Mouse (Mus musculus) embryo, embryonic 11.5 days (tissue): ENCODE measurements around the gene Chst15.

ENCODE experiments used
- DNase-seq: peaks from one replicate; pipeline ENCODE4 v3.0.0-alpha.2; 2012; ENCODE audit warnings: low read depth, low spot score

Chst15 gene

DNA sequence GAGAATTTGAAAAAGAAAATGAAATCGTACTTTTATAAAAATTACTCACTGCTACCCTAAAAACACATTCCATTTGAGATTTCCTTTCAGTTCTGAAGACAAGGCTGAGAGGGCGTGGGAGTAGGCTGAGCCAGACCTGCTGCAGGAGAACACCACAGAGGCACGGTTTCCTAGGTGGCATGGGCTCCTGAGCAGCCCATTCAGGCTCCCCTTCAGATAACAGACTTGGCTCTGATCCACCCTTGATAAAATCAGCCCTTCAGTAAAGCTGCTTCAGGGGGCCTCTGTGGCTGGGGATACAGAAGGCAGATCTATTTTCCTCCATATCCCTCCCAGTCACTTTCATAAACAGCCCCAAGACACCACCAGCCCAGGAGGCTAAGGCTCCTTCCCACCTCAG lies 19.8 kb upstream of the Chst15 start:
- DNase-seq: no peak

DNA sequence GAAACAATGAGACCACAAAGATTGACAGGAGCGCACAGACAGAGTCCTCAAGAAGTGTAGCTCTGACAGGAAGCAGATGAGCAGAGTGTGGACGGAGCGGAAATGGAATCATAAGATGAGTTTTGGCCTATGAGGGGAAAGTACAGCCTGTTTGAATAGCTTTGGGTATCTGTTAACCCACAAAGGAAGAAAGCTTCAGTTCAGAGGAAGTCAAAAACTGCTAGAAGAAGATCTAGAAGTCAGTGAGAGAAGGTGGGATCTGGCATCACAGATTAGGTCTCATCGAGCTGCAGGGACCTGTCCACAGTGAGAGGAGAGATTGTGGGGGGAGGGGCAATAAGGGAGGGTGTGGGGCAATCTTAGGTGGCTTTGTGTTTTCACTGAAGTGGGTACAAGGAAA lies 18.3 kb upstream of the Chst15 start:
- no peak for DNase-seq

DNA sequence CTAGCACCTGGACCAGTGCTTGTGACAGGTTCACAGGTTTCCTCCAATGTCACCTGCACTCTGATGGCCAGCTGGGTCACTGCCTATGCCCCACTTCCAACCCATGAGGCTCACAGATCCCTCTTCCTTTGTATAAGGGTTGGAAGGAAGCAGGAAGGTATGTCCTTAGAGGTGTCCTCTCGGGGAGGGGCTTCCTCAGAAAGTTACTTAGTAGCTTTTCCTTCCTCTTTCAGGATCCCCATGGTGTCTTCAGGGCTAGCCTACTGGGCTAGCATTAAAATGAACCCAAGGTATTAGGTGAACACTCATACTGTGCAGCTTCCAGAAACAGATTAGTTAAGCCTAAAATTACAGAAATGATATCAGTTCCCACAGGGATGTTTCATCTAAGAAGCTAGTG lies 16.1 kb upstream of the Chst15 start:
- DNase-seq: no peak

DNA sequence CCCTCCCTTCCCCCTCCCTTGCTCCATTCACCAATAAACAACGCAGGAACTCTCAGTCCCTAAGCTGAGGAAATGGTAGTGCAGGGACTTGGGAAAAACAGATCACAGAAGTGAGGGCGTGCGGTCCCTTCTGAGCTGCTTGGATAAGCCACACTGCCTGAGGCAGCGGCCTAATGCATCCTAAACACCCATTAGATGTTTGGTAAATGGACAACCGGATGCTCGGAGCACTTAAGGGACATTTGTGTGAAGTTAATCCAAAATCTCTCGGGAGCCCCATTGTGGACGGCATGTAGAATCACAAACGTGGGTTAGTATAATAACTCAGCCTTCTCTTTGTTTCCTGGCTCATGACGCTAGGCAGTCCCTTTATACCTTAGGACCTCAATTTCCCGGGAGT lies 15.1 kb upstream of the Chst15 start:
- DNase-seq: no peak

DNA sequence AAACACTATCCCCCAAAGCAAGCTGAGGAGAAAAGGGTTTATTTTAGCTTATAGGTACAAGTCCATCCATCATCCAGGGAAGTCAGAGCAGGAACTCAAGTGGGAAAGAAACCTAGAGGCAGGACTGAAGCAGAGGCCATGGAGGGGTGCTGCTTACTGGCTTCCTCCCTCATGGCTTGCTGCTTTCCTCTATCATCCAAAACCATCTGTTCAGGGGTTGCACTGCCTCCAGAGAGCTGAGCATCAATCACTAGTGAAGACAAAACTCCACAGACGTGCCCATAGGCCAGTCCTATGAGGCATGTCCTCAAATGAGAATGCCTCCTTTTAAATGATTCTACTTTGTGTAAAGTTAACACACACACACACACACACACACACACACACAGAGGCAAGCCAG lies 13.2 kb upstream of the Chst15 start:
- DNase-seq: no peak

DNA sequence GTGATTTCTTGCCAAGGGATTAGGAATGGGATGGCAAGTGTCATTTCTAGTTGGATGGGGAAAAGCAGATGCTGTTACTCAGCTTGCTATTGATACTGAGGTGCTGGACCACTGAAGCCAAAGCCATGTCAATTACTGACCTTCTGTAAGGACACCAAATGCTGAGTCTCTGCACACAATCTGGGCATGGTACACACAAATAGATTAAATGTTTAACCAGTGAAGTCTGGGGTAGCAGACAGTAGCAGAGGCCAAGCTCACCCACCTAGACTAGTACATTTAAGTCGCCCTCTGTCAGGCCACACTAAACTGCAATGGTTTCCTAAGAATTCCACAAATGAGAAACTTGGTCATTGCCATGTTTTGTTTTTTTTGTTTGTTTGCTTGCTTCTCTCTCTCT lies 11.6 kb upstream of the Chst15 start:
- no peak for DNase-seq

DNA sequence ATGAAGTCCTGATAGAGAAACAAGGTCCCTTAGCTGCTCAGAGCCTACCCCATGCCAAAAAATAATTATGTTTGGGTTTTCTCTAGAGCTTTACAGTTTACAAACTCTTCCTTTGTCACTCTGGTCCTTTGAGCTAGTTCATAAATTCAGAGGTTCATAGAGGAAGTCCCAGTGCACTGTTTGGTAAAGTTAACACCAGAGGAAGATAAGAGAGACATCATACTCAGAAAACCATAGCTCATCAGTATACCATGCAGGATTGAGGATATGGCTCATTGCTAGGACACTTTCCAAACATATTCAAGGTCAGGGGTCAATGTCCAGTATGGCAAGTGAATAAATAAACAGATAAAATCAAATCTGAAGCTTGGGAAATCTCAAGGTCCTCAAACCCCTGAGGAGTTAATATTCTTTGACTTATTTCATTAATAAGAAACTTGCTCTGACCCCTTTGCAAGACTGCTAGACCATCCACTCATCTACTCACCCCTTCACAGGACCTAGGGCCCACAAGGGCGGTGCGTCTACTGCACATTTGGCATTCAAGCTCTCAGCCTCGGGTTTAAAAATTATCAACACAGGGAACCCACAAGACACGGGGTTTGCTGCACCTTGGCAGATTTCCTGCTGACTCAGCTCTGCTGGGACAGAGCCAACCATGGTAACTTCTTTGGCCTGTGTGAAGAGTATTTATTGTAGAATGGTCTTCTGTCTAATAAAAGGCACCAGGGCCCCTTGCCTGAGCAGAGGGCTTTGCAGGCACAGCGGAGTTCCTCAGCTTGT lies 8.7 kb upstream of the Chst15 start:
- no peak for DNase-seq

DNA sequence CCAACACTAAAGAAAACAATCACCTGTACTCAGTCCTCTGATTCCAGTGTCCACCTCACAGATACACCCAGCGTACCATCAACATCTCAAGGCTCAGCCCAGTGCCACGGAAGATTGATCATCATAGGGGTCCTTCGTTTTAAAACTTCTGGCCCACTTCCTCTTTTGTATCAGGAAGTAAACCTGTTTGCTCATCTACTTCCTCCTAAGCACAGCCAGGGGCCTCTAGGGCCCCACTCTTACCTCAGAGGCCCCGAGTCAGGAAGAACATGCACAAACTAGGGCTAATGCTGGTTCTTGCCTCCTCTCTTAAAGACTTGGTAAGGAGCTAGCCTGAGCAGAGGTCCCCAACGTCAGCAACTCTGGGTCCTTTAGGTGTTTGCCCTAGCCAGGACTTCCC lies 6.4 kb upstream of the Chst15 start:
- DNase-seq: no peak

DNA sequence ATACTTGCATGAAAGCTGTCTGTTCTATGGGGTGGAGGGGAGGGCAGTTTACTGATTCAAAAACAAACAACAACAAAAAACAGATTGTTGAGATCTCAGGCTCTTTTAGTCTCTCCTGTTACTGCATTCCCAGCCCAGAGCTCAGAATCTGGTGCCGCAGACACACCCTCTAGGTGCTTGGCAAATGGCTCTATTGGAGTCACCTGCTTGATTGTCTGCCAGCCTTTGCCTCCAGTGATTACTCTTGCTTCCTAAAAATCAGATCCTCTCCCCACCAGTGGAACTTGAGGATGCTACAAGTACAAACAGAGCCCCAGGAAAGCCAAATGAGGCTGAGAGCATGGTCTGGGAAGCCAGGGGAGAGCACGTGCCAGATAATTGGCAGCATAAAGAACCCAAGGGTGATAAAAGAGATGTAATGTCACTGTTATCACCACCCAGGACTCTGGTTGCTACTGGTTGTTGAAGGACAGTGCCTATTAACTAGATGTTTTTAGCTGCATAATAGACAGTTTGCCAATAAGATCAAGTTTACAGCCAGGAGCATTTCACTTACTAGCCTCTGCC lies 4.4 kb upstream of the Chst15 start:
- DNase-seq: no peak

DNA sequence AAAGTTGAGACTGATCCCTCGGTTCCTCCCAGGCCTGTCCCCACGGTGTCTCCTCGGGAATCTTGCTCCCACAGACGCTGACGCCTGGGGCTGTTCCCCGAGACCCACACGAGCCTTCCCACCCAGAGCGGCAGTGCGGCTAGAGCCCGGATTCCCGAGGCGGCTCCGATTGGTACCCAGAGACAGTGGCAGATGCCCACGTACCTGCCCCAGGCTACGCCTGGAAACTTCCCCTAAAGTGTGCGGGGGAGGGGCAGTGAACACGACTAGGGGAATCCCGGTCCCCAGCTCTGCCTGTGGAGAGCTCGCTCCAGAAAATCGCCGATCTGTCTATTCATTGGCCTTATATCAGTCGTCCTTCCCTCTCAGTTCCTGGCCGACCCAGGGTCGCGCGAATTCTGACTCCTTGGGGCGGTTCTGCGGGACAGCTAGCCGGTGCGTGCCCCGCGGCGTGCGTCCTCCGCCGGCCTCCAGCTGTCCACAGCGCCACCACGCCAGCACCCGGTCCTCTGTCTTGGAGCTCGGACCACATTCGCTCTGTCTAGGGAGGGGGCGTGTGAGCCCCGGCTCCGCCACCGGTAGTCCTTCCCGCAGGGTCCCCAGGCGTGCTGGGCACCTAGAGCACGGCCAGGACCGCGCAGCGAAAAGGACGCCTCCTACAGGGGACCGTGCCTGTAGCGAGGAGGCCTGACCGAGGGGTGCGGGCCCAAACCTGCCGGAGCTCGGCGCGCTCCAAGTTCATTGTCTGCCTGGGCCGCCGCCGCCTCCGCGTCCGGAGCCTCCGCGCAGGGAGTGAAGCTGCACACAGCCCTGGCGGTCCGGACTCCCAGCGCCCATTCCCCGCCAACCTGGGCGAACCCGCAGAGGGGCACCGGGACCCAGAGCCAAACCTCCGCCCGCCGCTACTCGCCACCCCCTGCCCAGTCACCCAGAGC lies 660 bp downstream of the Chst15 start:
- DNase-seq: peak; percentile 41

DNA sequence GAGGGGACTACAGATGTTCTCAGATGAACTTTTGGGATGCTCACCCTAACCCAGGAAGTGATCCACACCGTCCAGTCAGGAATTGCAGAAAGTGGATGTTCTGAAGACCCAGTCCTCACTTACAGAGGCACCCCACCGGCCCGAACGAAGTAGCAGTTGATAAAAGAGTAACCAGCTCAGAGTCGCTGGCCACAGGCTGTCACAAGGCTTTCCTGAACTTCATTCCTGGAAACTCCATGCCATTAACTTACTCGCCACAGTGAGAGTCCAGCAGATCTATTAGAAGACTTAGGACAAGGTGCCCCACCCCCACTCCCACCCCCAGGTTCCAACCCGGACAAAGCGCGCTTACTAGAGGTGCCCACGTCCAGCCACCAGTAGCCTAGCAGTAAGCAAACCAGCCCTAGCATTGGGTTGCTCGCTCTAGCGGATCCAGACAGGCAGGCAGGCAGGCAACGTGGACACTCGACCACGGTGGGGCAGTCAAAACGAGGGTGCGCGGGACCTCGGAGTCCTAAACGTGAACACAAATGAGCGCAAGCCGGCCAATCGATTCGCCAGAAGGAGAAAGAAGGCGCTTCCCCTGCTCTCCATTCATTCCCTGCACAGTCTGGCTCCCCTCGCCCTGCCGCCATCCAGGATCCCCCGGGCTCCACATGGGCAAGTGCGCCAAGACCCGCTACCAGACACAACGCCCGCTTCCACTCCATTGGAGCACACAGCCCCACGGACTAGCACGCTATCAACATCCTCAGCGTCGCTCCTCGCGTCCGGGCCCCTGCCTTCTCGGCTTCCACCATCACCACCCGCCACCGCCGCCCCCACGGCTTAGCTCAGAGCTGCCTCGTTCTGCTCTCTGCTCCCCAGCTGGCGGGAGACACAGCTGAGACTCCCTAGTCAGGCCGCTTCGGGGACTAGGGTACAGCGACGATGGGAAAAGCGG lies 1.6 kb downstream of the Chst15 start:
- DNase-seq: peak; percentile 75

DNA sequence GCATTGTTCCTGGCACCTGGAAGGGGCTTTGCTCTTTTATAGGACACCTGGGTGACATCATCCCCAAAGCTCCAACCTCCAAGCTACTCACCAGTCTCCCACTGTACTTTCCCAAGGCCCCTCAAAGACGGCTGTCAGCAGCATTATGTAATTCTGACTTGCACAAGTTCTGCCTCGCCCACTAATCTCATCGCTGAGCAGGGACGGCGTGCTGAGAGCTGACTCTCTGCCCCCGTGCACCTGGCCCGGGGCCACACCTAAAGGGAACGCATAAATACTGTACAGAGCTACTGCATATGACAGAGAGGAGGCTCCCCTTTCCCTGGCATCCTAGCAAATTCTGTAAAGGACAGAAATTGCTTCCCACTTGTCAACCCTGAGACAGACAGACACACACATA lies 4.6 kb downstream of the Chst15 start:
- DNase-seq: no peak

DNA sequence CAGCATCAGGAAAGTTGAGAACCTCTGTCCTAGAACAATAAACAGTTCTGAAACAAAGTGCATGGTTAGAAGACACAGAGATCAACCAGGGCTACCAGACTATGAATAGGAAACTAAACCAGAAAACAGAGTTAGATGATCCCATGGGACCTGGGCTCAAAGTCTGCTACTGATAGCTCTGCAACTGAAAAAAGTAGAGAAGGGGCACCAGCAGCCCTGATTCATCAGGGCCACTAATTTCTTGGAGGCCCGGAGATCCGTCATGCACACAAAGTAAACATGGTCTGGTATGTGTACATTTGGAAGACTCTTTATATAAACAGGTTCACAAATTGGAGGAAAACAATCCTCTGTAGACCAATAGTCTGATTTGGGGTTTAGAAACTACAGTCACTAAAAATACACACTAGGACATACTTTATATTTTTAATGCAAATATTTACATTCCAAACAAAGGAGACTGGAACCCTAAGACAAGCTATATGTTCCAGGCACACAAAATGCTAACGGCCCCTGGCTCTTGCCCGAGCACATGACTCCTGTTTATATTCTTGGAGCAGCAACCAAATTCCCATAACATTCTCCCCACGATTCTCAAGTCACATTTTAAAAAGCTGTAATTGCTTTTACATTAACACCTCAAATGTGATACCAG lies 8.4 kb downstream of the Chst15 start:
- no peak for DNase-seq

DNA sequence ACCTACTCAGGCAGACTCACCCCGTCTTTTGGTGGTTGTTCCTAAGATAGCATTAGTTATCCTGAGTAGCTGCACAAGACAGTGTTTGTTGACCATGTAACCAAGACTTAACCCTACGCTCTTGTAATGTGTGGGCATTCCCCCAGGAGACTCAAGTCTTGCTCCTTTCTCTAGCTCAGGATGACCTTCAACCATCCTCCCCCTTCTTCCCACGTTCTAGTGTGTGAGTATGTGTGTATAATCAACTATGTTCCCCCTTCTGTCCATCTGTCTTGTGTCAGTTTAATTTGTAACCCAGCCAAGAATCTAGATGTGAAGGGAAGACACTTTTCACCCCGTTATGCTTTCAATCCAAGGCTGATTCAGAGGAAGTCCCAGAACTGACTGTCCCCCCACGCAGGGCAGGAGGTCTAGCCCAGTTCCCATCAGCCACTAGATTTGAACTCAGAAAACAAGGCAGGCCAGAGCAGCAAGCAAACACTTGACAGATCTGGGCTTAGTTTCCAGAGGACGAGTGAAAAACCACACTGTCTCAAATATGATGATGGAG lies 9.2 kb downstream of the Chst15 start:
- no peak for DNase-seq

DNA sequence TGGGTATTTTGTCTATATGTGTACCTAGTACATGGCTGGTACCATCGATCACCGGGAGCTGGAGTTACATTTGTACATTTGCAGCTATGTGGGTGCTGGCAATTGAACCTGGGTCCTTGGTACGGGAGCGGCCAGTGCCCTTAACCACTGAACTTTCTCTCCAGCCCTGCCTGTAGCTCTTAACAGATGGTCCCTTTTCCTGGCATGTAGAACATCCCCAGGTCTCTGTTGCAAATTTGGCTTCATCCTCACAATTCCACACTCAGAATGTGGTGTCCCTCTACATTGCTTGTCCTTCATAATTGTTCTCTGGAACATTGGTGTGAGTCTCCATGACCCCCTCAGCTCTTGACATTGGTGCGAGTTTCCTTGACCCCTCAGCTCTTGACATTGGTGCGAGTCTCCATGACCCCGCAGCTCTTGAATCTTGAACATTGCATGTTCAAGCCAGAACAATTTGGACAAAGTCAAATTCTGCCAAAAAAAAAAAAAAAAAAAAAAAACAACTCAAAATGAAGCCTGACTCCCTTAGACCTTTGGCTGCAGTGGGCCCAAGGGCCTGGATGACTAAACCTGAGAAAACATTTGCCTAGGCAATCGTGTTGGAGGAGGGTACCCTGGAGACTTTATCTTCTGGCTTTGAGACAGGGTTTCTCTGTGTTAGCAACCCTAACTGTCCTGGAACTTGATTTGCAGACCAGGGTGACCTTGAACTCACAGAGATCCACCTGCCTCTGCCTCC lies 10.2 kb downstream of the Chst15 start:
- DNase-seq: no peak

DNA sequence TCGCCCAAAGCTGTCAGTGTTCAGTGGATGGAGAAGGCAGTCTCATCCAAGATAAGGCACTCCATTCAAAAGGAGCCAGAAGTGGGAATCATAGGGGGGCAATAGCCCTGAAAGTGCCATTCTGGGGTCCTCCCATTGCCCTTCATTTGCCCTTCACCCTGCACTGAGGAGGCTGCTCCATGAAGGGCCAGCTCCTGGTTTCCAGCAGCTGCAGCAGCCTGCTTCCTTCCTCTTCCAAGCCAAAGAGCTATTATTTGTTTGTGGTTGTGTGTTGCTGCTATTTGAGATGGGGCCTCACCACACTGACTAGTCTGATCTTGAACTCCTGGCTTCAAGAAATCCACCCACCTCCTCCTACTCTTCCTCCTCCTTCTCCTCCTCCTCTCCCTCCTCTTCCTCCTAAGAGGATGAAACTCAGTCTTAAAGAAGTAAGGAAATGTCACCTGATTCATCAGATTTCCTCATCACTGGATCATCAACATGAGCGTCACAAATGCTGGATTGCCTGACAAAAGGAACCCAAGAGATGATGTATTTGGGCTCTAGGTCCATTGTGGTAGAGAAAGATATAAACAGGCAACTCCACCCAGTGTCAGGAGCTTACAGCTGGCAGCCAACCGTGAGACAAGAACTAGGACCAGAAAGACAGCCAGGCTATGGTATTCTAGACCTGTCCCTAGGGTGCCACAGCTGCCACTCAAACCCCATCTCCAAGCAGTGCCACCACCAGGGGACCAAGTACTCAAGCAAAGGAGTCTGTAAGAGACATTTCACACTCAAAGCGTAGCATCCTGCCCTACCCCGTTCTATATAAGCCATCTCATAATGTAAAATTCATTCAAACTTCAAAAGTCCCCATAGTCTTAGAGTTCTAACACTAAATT lies 11.3 kb downstream of the Chst15 start:
- no peak for DNase-seq

DNA sequence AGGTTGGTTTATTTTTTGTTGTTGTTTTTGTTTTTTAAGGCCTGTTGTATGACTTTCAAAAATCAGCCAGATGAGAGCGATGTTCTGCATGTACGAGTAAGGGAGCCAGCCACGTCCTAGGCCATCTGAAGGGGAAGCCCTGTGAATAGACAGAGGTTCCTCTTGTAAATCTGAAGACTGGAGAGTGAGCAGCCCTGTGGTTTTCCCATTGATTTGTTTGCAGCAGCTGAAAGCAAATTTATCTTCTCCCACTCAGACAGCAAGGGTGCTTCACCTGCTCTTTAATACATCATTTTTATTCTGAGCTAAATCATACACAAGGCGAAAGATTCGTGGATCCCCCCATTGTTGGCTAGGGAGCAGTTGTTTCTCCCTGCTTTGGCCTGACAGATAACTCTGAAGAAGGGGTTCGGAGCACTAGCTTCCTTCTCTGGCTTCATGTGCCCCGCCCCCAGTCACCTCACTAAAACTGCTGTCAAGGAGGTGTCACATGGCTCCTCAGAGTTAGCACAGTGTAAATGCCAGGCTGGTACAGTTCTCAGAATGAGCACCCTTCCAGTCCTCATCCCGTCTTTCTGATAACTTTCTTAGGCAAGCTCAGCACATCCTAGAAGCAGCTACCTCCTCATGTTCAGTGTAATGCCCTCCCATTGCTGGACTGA lies 12.5 kb downstream of the Chst15 start:
- no peak for DNase-seq

DNA sequence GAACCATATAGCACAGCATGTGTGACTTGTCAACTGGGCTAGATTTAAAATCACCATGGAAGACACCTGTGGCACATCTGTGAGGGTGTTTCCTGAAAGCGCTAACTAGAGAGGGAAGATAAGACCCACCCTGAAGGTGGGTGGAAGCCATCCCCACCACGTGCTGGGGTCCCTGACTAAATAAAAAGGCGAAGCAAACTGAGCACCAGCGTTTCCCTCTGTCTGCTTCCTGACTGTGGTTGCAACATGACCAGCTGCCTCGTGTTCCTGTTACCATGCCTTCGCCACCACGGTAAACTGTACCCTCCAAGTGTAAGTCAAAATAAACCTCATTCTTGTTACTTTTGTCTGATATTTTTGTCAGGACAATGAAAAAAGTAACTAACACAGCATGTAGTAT lies 13.0 kb downstream of the Chst15 start:
- no peak for DNase-seq
